Mouse (Mus musculus) cerebral cortex, adult 2 months (tissue): ENCODE results near the gene Wdr25.

Experiments used
- WGBS: fragments of 180-500 bp; shearing (Covaris S2); methylation state at CpG from one replicate; pipeline ENCODE4 v1.1.7; 2018; 5-methylcytosine and 5-hydroxymethylcytosine counted together

The Wdr25 gene

GRCm38 (mm10) chr12:109067561-109068135, 174.2 kb downstream of the Wdr25 start:
- 5% methylated on average over 58 of the region's 59 CpGs for WGBS

- 2% methylated on average over 48 of the region's 48 CpGs for WGBS
These were observed 174.8 kb downstream of the Wdr25 start, which contains the start of gene Begain for GRCm38 (mm10) chr12:109068167-109068653. Begain (minus strand) TSS chr12:109068217.

GRCm38 (mm10) chr12:109068738-109069137, 175.3 kb downstream of the Wdr25 start:
- WGBS, result 82% methylated on average over 7 of the region's 7 CpGs

- WGBS, result 45% methylated on average over 2 of the region's 2 CpGs
These were observed 176.3 kb downstream of the Wdr25 start for GRCm38 (mm10) chr12:109069751-109070150.

- 77% methylated on average over 13 of the region's 13 CpGs for WGBS
These were observed 177.8 kb downstream of the Wdr25 start for GRCm38 (mm10) chr12:109071248-109071647.

- 81% methylated on average over 6 of the region's 6 CpGs for WGBS
These were observed 180.7 kb downstream of the Wdr25 start for GRCm38 (mm10) chr12:109074106-109074505.

GRCm38 (mm10) chr12:109074777-109075285, 181.4 kb downstream of the Wdr25 start:
- WGBS, result 88% methylated on average over 2 of the region's 2 CpGs

- WGBS, result 78% methylated on average over 6 of the region's 6 CpGs
These were observed 183.6 kb downstream of the Wdr25 start for GRCm38 (mm10) chr12:109077036-109077435.
